Mouse (Mus musculus) spleen, postnatal 0 days (tissue): Measurements from ENCODE around the gene Fam149b. TPM values are rescaled to one million over a fixed set of nuclear protein-coding genes. Genes with fewer than 3 reads are reported as not detected.

Experiments
- polyA plus RNA-seq: library from polyadenylated mRNA; unstranded; fragments of >200 nt; fragmentation: Nextera tagmentation; extraction: Ambion mirVana; gene quantifications from 2 replicates; pipeline ENCODE4 v1.2.1, GENCODE M21; 2015

Gene Fam149b
- polyA plus RNA-seq = 8.2 and 11.8 TPM in 2 replicates

GRCm38 (mm10) chr14:20347991-20348541 is at the start of gene Fam149b, which contains the start of gene Ecd:
Gene Fam149b (plus strand): TSS chr14:20348162.
Gene Ecd (minus strand): TSS chr14:20348121.

DNA sequence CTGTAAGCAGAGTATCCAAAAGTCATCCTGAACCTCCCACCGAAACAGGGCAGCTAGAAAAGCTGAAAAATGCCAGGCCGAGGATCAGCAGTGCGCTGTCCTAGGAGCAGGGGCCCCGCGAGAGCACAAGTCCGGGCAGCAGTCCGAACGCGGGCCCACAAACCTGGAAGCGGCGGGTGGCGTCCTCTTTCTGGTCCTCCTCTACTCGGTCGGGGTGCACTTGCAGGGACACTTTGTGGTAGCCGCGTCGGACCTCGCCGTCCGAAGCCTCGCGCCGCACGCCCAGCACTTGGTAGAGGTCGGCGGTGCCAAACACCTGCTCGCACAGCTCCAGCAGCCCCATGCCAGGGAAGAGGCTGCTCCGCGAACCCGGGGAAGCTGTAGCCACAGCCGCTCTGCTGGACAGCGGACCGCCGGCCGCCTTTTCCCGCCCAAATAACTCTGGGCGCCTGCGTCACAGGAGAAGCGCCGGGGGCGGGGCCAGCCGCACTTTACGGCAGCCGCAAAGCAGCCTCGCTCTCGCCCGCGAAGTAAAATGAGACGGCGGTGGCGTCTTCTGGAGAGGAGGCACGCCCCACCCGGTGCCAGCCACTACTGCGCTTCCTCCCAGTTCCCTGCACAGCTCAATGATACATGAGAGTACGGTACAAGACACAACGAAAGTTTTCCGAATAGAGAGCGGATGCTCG is 40.6 kb downstream of the Fam149b start, which contains the start of gene Dnajc9:
Dnajc9 (minus strand) TSS at position 470 of the 689 bp plus-strand sequence.

GRCm38 (mm10) chr14:20393205-20393913 is 45.4 kb downstream of the Fam149b start, which contains the start of gene Mrps16:
Gene Mrps16 (minus strand): TSS chr14:20393634.

Other genes starting within 250 kb of the Fam149b start
- 5.8 and 7.1 TPM in 2 replicates for gene Saysd1, start 209.6 kb upstream of the Fam149b start, polyA plus RNA-seq
- 3.0 and 3.6 TPM in 2 replicates for gene Kcnk5, start 166.4 kb upstream of the Fam149b start, polyA plus RNA-seq
- 0.12 TPM in 1 of 2 replicates, not detected in the other for gene Kcnk16, start 79.0 kb upstream of the Fam149b start, polyA plus RNA-seq
- 8.7 and 11.3 TPM in 2 replicates for gene Nudt13, start 53.5 kb upstream of the Fam149b start, polyA plus RNA-seq
- 25.6 and 26.5 TPM in 2 replicates for gene Ecd, start within 50 bp of the Fam149b start, polyA plus RNA-seq
- gene Dnajc9, start 40.7 kb downstream of the Fam149b start, polyA plus RNA-seq = 138 and 156 TPM in 2 replicates
- gene Mrps16, start 45.5 kb downstream of the Fam149b start, polyA plus RNA-seq = 57.2 and 64.5 TPM in 2 replicates
- 0.24 and 0.53 TPM in 2 replicates for gene Cfap70, start 104.1 kb downstream of the Fam149b start, polyA plus RNA-seq
- 38.2 and 41.6 TPM in 2 replicates for gene Anxa7, start 132.0 kb downstream of the Fam149b start, polyA plus RNA-seq
- gene Mss51, start 148.7 kb downstream of the Fam149b start, polyA plus RNA-seq = 1.4 and 1.5 TPM in 2 replicates
- 37.3 and 38.1 TPM in 2 replicates for gene Ppp3cb, start 198.4 kb downstream of the Fam149b start, polyA plus RNA-seq